Mouse (Mus musculus): ENCODE results near the gene Plekhm1. TPM values are rescaled to one million over a fixed set of nuclear protein-coding genes. Genes with fewer than 3 reads are reported as not detected.

The Plekhm1 gene
- polyA plus RNA-seq, 1 experiment from 2014 or later = 9.1 TPM

GRCm38 (mm10) chr11:103387870-103388526, 24.5 kb downstream of the Plekhm1 start:
- Histone ChIP-seq H3K27me3 (no peaks in the 10 kb centered on the region), H3K9me3 (no peaks in the 10 kb centered on the region), H3K27ac (no peak overlapping the region), H3K9ac (no peak overlapping the region), H3K4me2 (no peak overlapping the region), H3K4me1 (replicated peaks) (0 out of 2 replicates have a peak, but pooled peaks cover 7% of the 10 kb centered on the region), H3K4me3 (no peak overlapping the region), H3K36me3 (peaks cover 52% of the 10 kb centered on the region)
- 73% methylated on average over 7 of the region's 7 CpGs for WGBS
- ATAC-seq (ENCODE audit: low FRiP score) = no peak

GRCm38 (mm10) chr11:103386827-103387226, 25.7 kb downstream of the Plekhm1 start:
- WGBS = 92% methylated on average over 9 of the region's 9 CpGs
- ATAC-seq (ENCODE audit: low FRiP score) = no peak
- Histone ChIP-seq H3K27me3 (no peaks in the 10 kb centered on the region), H3K9ac (no peak overlapping the region), H3K4me1 (replicated peaks) (0 out of 2 replicates have a peak, but pooled peaks cover 7% of the 10 kb centered on the region), H3K36me3 (peaks cover 43% of the 10 kb centered on the region), H3K4me3 (no peak overlapping the region), H3K27ac (no peak overlapping the region), H3K4me2 (no peak overlapping the region), H3K9me3 (no peaks in the 10 kb centered on the region)

GRCm38 (mm10) chr11:103381956-103382613, 30.4 kb downstream of the Plekhm1 start:
- ATAC-seq (ENCODE audit: low FRiP score) = no peak
- Histone ChIP-seq H3K27me3 (no peaks in the 10 kb centered on the region), H3K27ac (no peak overlapping the region), H3K4me1 (replicated peaks) (0 out of 2 replicates have a peak, but pooled peaks cover 7% of the 10 kb centered on the region), H3K9me3 (no peaks in the 10 kb centered on the region), H3K4me2 (no peak overlapping the region), H3K9ac (no peak overlapping the region), H3K4me3 (no peak overlapping the region), H3K36me3 (peaks cover 56% of the 10 kb centered on the region)
- WGBS = 80% methylated on average over 5 of the region's 5 CpGs

- no peaks in the 10 kb centered on the region for H3K27me3 ChIP-seq
- no peak overlapping the region for H3K4me2 ChIP-seq
- H3K9ac ChIP-seq = no peak overlapping the region
- H3K4me1 ChIP-seq (replicated peaks) = 0 out of 2 replicates have a peak, but pooled peaks cover 7% of the 10 kb centered on the region
- 96% methylated on average over 7 of the region's 7 CpGs for WGBS
- peaks cover 56% of the 10 kb centered on the region for H3K36me3 ChIP-seq
- no peak for ATAC-seq (ENCODE audit: low FRiP score)
- H3K4me3 ChIP-seq = no peak overlapping the region
- no peak overlapping the region for H3K27ac ChIP-seq
- no peaks in the 10 kb centered on the region for H3K9me3 ChIP-seq
Measured at GRCm38 (mm10) chr11:103381505-103381904, 31.0 kb downstream of the Plekhm1 start.

- WGBS = 93% methylated on average over 5 of the region's 5 CpGs
- Histone ChIP-seq H3K27me3 (no peaks in the 10 kb centered on the region), H3K36me3 (peaks cover 58% of the 10 kb centered on the region), H3K27ac (no peak overlapping the region), H3K4me2 (no peak overlapping the region), H3K9ac (no peak overlapping the region), H3K4me3 (no peak overlapping the region), H3K9me3 (no peaks in the 10 kb centered on the region), H3K4me1 (replicated peaks) (0 out of 2 replicates have a peak, but pooled peaks cover 7% of the 10 kb centered on the region)
- ATAC-seq (ENCODE audit: low FRiP score) = no peak
Measured at GRCm38 (mm10) chr11:103380460-103380859, 32.0 kb downstream of the Plekhm1 start.

GRCm38 (mm10) chr11:103378341-103378740, 34.1 kb downstream of the Plekhm1 start:
- Histone ChIP-seq H3K4me2 (no peak overlapping the region), H3K9me3 (no peaks in the 10 kb centered on the region), H3K27ac (no peak overlapping the region), H3K4me1 (replicated peaks) (0 out of 2 replicates have a peak, but pooled peaks cover under 1% of the 10 kb centered on the region), H3K27me3 (no peaks in the 10 kb centered on the region), H3K36me3 (peaks cover 73% of the 10 kb centered on the region), H3K9ac (no peak overlapping the region), H3K4me3 (no peak overlapping the region)
- 96% methylated on average over 6 of the region's 6 CpGs for WGBS
- no peak for ATAC-seq (ENCODE audit: low FRiP score)

GRCm38 (mm10) chr11:103375772-103376171, 36.7 kb downstream of the Plekhm1 start:
- no peak overlapping the region for H3K9ac ChIP-seq
- H3K27ac ChIP-seq = no peak overlapping the region
- no peak overlapping the region for H3K4me3 ChIP-seq
- ATAC-seq (ENCODE audit: low FRiP score) = no peak
- peaks cover 12% of the 10 kb centered on the region for H3K4me1 ChIP-seq (replicated peaks)
- H3K4me2 ChIP-seq = no peak overlapping the region
- peaks cover 89% of the 10 kb centered on the region for H3K36me3 ChIP-seq
- H3K9me3 ChIP-seq = no peaks in the 10 kb centered on the region
- no peaks in the 10 kb centered on the region for H3K27me3 ChIP-seq
- WGBS = 82% methylated on average over 5 of the region's 5 CpGs

- Histone ChIP-seq H3K4me3 (no peak overlapping the region), H3K27me3 (no peaks in the 10 kb centered on the region), H3K36me3 (peaks cover 92% of the 10 kb centered on the region), H3K9me3 (no peaks in the 10 kb centered on the region), H3K4me1 (replicated peaks) (peaks cover 12% of the 10 kb centered on the region), H3K27ac (no peak overlapping the region), H3K9ac (no peak overlapping the region), H3K4me2 (no peak overlapping the region)
- ATAC-seq (ENCODE audit: low FRiP score) = no peak
- WGBS = 85% methylated on average over 1 of the region's 1 CpGs
Measured at GRCm38 (mm10) chr11:103375258-103375657, 37.2 kb downstream of the Plekhm1 start.

GRCm38 (mm10) chr11:103373922-103374321, 38.6 kb downstream of the Plekhm1 start:
- no peaks in the 10 kb centered on the region for H3K9me3 ChIP-seq
- H3K36me3 ChIP-seq = peaks cover 92% of the 10 kb centered on the region
- ATAC-seq (ENCODE audit: low FRiP score) = no peak
- no peak overlapping the region for H3K4me2 ChIP-seq
- 96% methylated on average over 9 of the region's 9 CpGs for WGBS
- H3K27ac ChIP-seq = no peak overlapping the region
- no peak overlapping the region for H3K4me3 ChIP-seq
- no peak overlapping the region for H3K9ac ChIP-seq
- H3K4me1 ChIP-seq (replicated peaks) = peaks cover 12% of the 10 kb centered on the region
- no peaks in the 10 kb centered on the region for H3K27me3 ChIP-seq

- H3K27me3 ChIP-seq = no peaks in the 10 kb centered on the region
- 91% methylated on average over 4 of the region's 4 CpGs for WGBS
- H3K9me3 ChIP-seq = no peaks in the 10 kb centered on the region
- H3K27ac ChIP-seq = peak overlapping the region; percentile 40; the same call in 1 of the 2 replicates
- H3K36me3 ChIP-seq = peaks cover 92% of the 10 kb centered on the region
- H3K4me2 ChIP-seq = no peak overlapping the region
- no peak overlapping the region for H3K4me3 ChIP-seq
- no peak overlapping the region for H3K9ac ChIP-seq
- ATAC-seq (ENCODE audit: low FRiP score) = no peak
- H3K4me1 ChIP-seq (replicated peaks) = peaks cover 12% of the 10 kb centered on the region
Measured at GRCm38 (mm10) chr11:103372561-103372960, 39.9 kb downstream of the Plekhm1 start.

- Histone ChIP-seq H3K9me3 (no peaks in the 10 kb centered on the region), H3K27me3 (no peaks in the 10 kb centered on the region), H3K36me3 (peaks cover 92% of the 10 kb centered on the region), H3K27ac (peak overlapping the region; percentile 40), H3K4me1 (replicated peaks) (peaks cover 12% of the 10 kb centered on the region), H3K9ac (no peak overlapping the region), H3K4me3 (no peak overlapping the region), H3K4me2 (no peak overlapping the region)
- ATAC-seq (ENCODE audit: low FRiP score) = no peak
- WGBS = 60% methylated on average over 3 of the region's 3 CpGs
Measured at GRCm38 (mm10) chr11:103372068-103372467, 40.4 kb downstream of the Plekhm1 start.

- H3K36me3 ChIP-seq = peaks cover 92% of the 10 kb centered on the region
Measured at GRCm38 (mm10) chr11:103371222-103371539, 41.3 kb downstream of the Plekhm1 start.

More at GRCm38 (mm10) chr11:103371222-103371539, 41.3 kb downstream of the Plekhm1 start:
- Histone ChIP-seq H3K9me3 (no peaks in the 10 kb centered on the region), H3K4me2 (no peak overlapping the region), H3K27me3 (peaks cover 8% of the 10 kb centered on the region), H3K27ac (0 out of 2 replicates have a peak overlapping the region, but pooled peaks have one; percentile 40), H3K9ac (no peak overlapping the region), H3K4me1 (replicated peaks) (peaks cover 12% of the 10 kb centered on the region), H3K4me3 (no peak overlapping the region)
- 84% methylated on average over 3 of the region's 3 CpGs for WGBS
- ATAC-seq (ENCODE audit: low FRiP score) = no peak
